Mouse (Mus musculus): ENCODE results near the gene Klhl22.

- TF ChIP-seq POLR2A (IDR thresholded peaks at IDR 0.05; ENCODE audit: borderline replicate concordance, extremely low read depth, low read depth, low read length): no peak
- TF ChIP-seq CTCF (IDR thresholded peaks at IDR 0.05; ENCODE audit: insufficient read depth, low read length): no peak
Measured at GRCm38 (mm10) chr16:17753001-17753400, 6.4 kb upstream of the Klhl22 start.

All from lung, adult 2 months (tissue).